8 mouse cellular contexts compared by ENCODE assay signal in the genomic region with DNA sequence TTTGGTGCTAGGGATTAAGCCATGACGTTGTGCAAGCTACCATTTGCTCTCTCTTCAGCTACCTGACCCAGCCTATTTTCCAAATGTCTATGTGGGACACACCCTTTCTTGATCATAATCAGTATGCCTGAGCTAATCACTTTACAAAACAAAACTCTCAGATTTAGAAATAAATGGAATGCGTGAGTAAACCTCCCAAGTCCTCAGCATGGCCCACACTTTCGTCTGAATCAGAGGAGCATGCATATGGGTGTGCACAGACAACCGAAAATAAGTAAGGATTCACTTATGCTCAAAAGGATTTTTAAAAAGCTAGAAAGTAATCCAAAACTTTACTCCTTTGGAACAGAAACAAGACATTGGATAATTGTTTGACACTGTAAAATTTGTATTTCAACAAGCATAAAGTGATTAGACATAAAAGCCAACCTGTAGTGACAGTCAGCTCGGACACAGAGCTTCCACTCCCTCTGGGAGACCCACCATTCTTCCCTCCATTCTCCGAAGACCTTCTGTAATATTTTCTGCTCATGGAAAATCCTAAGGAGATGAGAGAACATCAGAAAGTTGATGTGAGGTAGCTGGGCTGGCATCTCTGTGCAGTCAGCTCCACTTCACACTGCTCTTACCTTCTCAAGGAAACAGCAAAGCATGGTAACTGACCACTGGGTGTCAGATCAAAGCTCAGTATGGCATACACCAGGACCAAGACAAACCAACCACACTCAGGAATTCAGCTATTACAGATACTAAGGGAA. TPM values are rescaled to one million over a fixed set of nuclear protein-coding genes. Genes with fewer than 3 reads are reported as not detected.
DNase-seq lines count a peak whose midpoint lies in the region.

No protein-coding gene starts in this region.

- DNase-seq in B cell, adult 2 months = peak; percentile 6 to 27
- DNase-seq in adrenal gland, adult 2 months = peak; percentile 12
- peak; percentile 40 for DNase-seq in gastrocnemius, adult 18-20 months (ENCODE audit: low spot score)
- DNase-seq in heart, adult 8-10 months (ENCODE audit: low spot score) = peak; percentile 21
- DNase-seq in kidney, postnatal 4 days = peak; percentile 50 to 60
- peak; percentile 15 for DNase-seq in naive thymus-derived CD4-positive, alpha-beta T cell, adult 2 months (ENCODE audit: low read depth)
- peak; percentile 63 to 66 for DNase-seq in spleen, postnatal 36 days (ENCODE audit: low spot score in 2 of 2)
- DNase-seq in urinary bladder, postnatal 10 days (ENCODE audit: low spot score) = peak; percentile 82

RNA-seq across cellular contexts. Expression of gene Sfi1, which starts 14.1 kb away (rescaled TPM):
- 10 to 100 TPM; 50.7 to 54.8 TPM for total RNA-seq in adrenal gland, adult 2 months (2021)
- 24.6 and 27.4 TPM in 2 replicates for polyA plus RNA-seq in adrenal gland, adult 2 months (2012; rRNA removed)
- 10 to 100 TPM in 1 of 2 experiments, 1 to 10 TPM in 1; 9.8 to 12.4 TPM for total RNA-seq in gastrocnemius, adult 18-20 months (2021)
- total RNA-seq in heart, adult 8-10 months (2022) = 10 to 100 TPM; 12.9 to 27.4 (median 20.4) TPM

RNA-seq across cellular contexts. Expression of gene Eif4enif1, which starts 23.0 kb away (rescaled TPM):
- total RNA-seq in adrenal gland, adult 2 months (2021) = 10 to 100 TPM; 55.4 to 67.1 TPM
- 25.8 and 27.2 TPM in 2 replicates for polyA plus RNA-seq in adrenal gland, adult 2 months (2012; rRNA removed)
- 10 to 100 TPM; 32.9 to 38.2 TPM for total RNA-seq in gastrocnemius, adult 18-20 months (2021)
- 10 to 100 TPM; 39.3 to 43.9 (median 40.4) TPM for total RNA-seq in heart, adult 8-10 months (2022)

Comparison
In these comparisons a context has a peak if more than half of its experiments do, and no peak if none do; other contexts are left out.
1. Peak in every context shown above with its lines: DNase-seq.
2. DNase-seq: peak in every context shown above with its lines; median percentile 82 in urinary bladder, postnatal 10 days; 64 in spleen, postnatal 36 days; 55 in kidney, postnatal 4 days; 40 in gastrocnemius, adult 18-20 months; 21 in heart, adult 8-10 months; 16 in B cell, adult 2 months; 15 in naive thymus-derived CD4-positive, alpha-beta T cell, adult 2 months; 12 in adrenal gland, adult 2 months.